Mouse (Mus musculus) E14TG2a.4 (cell line): ENCODE data around the gene Nynrin.

ENCODE experiments used
- CTCF ChIP-seq: conservative IDR thresholded peaks from 2 replicates; pipeline ENCODE4 v1.5.1; 2014; ENCODE audit warnings: low read length
- NANOG ChIP-seq: IDR thresholded peaks from 2 replicates; pipeline ENCODE4 v1.6.1; 2014; ENCODE audit warnings: borderline replicate concordance, low read length, mixed read lengths

DNA sequence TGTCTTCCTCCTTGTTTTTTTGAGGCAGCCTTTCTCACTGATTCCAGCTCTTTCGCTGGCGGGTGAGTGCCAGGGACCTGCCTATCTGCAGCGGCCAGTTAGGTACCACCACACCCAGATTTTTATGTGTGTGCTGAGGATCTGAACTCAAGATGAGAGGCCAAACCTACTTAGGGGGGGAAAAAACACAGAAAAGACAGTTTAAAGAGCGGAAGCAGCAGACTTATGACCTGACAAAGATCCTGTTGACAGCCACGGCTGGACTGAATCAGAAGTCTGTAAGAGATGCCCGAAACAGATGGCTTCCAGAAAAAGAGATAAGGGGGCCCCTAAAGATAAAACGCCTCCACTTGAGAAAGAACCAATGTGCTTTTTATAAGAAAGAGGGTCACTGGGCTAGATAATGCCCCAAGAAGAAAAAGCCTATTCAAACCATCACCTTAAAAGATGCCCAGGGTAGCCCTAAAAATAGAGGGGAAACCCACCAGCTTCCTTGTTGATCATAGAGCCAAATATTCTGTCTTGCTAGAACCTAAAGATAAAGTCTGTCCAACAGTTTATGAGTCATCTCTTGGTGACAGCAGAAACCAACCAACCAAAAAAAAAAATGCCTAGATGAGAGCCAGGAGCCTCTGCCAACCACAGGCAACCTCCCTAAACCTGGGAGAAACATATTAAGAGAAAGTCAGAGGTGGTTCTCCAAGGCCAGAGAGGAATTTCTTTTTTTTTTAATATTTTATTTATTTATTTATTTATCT, 68.8 kb downstream of the Nynrin start:
- TF ChIP-seq CTCF, result no peak
- TF ChIP-seq NANOG, result no peak
